Mouse (Mus musculus) ovary, postnatal 36 days (tissue): ENCODE data around the gene Spop.
"Not testable (repeated sequence)": the region's sequence is repeated elsewhere in the genome, so short reads cannot be mapped to it uniquely, and the experiment has no call there.

ENCODE experiments used
- DNase-seq: peaks from one replicate; pipeline ENCODE4 v3.0.0; 2022; ENCODE audit warnings: low spot score, mixed read lengths

The Spop gene

GRCm38 (mm10) chr11:95391201-95391600 is 22.7 kb upstream of the Spop start:
- no peak for DNase-seq

GRCm38 (mm10) chr11:95391743-95392142 is 22.1 kb upstream of the Spop start:
- DNase-seq = no peak

GRCm38 (mm10) chr11:95392223-95392667 is 21.6 kb upstream of the Spop start:
- no peak for DNase-seq

GRCm38 (mm10) chr11:95392708-95393499 is 21.0 kb upstream of the Spop start:
- no peak for DNase-seq

GRCm38 (mm10) chr11:95393500-95393816 is 20.4 kb upstream of the Spop start:
- DNase-seq = no peak

GRCm38 (mm10) chr11:95394112-95394511 is 19.8 kb upstream of the Spop start:
- no peak for DNase-seq

- no peak for DNase-seq
Observed at GRCm38 (mm10) chr11:95396548-95396947, 17.3 kb upstream of the Spop start.

GRCm38 (mm10) chr11:95397843-95398835 is 15.7 kb upstream of the Spop start:
- peak; percentile 67 for DNase-seq

- DNase-seq = no peak
Observed at GRCm38 (mm10) chr11:95399520-95400020, 14.3 kb upstream of the Spop start.

GRCm38 (mm10) chr11:95401568-95401967 is 12.3 kb upstream of the Spop start:
- no peak for DNase-seq

- no peak for DNase-seq
Observed at GRCm38 (mm10) chr11:95402196-95402595, 11.7 kb upstream of the Spop start.

GRCm38 (mm10) chr11:95402658-95403101 is 11.2 kb upstream of the Spop start:
- no peak for DNase-seq

GRCm38 (mm10) chr11:95403382-95404340 is 10.2 kb upstream of the Spop start:
- DNase-seq = no peak

- no peak for DNase-seq
Observed at GRCm38 (mm10) chr11:95405771-95406170, 8.1 kb upstream of the Spop start.

GRCm38 (mm10) chr11:95406398-95406797 is 7.5 kb upstream of the Spop start:
- not testable (repeated sequence) for DNase-seq

GRCm38 (mm10) chr11:95409450-95410112 is 4.3 kb upstream of the Spop start:
- DNase-seq = no peak

GRCm38 (mm10) chr11:95411453-95412013 is 2.3 kb upstream of the Spop start:
- no peak for DNase-seq

GRCm38 (mm10) chr11:95412615-95413014 is 1.3 kb upstream of the Spop start:
- peak; percentile 36 for DNase-seq

- DNase-seq = peak; percentile 94
Observed at GRCm38 (mm10) chr11:95414536-95415161, 769 bp downstream of the Spop start.

GRCm38 (mm10) chr11:95415931-95416330 is 2.1 kb downstream of the Spop start:
- DNase-seq = no peak
